Mouse (Mus musculus): ENCODE measurements at regions not wholly inside any gene's neighbourhood (a gene's known extent, or its start where the extent isn't known, plus 50 kb on each side); places are given as distances from the start of the nearest gene placed in this dataset.
"Not testable (repeated sequence)": the region's sequence is repeated elsewhere in the genome, so short reads cannot be mapped to it uniquely, and the experiment has no call there.

DNA sequence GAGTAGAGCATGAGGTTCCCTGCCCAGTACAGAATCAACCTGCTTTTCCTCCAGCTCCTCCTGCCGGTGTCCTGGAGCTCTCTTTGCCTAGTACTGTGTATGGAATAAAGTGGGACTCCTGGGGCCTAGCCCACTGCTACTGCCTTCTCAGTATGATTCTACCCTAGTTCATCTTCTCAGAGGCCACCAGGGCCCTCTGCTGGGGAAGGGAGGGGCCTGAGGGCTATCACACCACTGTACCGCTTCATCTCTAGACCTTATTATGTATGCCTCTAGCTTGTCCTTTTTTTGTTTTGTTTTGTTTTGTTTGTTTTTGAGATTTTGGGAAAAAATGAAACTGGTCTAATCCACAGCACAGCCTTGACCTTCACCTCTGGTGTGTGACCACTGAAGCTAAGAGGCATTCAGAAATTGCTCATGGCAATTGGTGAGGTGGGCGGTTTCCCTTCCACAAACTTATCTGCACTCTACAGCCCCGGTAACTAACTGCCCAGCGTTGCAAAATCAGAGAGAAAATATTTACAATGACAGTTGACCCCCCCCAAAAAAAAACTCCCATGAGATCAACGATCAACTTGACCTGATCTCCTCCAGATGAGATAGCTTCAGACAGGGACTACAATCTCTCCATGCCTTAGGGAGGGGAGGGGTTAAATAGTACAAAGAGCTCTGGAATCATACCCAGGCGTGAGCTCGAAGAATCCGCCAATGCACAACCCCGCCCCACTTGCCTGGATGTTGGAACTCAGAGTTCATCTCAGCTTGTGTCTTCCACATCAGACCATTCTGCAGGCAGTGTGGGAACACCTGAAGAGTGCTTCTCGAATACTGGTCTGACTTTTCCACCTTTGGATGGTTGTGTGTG is 168.8 kb downstream of the Tomm20 start:
- DNase-seq (ENCODE audit: low spot score): no peak

GRCm38 (mm10) chr8:126775334-126775733 is 170.3 kb downstream of the Tomm20 start:
- no peak for DNase-seq (ENCODE audit: low spot score)

DNA sequence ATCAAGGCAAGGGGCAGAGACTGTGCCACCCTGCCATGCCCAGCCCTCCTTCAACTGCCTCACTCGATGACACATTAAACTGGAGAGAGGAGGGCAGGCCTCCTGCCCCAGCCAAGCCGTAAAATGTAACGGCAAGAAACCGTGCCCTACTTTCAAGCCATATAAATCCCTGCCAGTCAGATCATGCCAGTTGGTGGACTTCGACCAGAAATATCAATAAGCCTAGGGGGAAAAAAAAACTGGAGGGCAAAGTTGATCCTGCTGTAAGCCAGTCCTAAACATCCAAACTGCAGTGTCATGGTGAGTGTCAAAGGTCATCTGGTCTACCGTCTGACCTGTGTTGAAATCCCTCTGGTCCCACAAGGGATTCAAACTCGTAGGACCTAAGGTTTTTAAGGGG is 170.8 kb downstream of the Tomm20 start:
- no peak for DNase-seq (ENCODE audit: low spot score)

GRCm38 (mm10) chr8:126772748-126773147 is 172.9 kb downstream of the Tomm20 start:
- no peak for DNase-seq (ENCODE audit: low spot score)

- no peak for DNase-seq (ENCODE audit: low spot score)
These were observed 173.4 kb downstream of the Tomm20 start for GRCm38 (mm10) chr8:126772194-126772593.

DNA sequence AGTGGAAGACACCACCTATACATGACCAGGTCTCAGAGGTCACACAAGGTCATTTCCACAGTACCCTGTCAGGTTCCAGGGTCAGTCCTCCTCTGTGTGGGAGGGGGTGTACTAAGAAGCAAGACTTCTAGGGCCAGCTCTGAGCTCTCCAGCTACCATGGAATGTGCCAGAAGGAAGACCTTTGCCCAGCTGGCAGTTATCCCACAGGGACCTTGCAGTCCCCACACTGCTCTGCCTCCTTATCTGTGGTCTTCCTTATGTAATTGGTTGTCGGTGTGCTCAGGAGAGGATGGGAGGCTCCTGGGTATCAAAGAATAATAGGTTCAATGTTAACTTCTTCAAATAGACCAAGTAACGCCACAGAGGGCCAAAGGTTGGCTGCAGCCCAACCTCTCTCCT is 175.3 kb downstream of the Tomm20 start:
- DNase-seq (ENCODE audit: low spot score): not testable (repeated sequence)

GRCm38 (mm10) chr8:126768142-126768541 is 174.4 kb upstream of the Irf2bp2 start:
- no peak for DNase-seq (ENCODE audit: low spot score)

DNA sequence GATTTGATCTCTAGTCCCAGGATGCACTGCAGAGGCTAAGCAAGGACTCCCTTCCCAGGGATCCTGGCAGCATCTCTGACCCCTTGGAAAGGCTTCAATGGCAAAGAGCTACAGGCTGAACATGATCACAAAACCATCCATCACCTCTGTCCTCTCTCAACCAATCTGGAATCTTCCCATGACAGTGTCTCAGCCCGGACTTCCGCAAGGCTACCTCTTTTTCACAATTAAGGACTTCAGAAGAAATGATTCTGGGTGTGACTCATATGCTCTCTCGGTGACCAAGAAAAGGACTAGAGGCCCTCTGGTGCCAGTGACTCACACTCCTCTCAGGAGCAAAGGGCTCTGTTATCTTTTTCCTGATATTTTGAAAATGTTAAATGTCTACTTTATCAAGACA is 173.6 kb upstream of the Irf2bp2 start:
- DNase-seq (ENCODE audit: low spot score): peak; percentile 15

- no peak for DNase-seq (ENCODE audit: low spot score)
These were observed 172.0 kb upstream of the Irf2bp2 start for GRCm38 (mm10) chr8:126765693-126766238.

GRCm38 (mm10) chr8:126763600-126763999 is 169.8 kb upstream of the Irf2bp2 start:
- no peak for DNase-seq (ENCODE audit: low spot score)

GRCm38 (mm10) chr8:126759711-126760110 is 165.9 kb upstream of the Irf2bp2 start:
- no peak for DNase-seq (ENCODE audit: low spot score)

DNA sequence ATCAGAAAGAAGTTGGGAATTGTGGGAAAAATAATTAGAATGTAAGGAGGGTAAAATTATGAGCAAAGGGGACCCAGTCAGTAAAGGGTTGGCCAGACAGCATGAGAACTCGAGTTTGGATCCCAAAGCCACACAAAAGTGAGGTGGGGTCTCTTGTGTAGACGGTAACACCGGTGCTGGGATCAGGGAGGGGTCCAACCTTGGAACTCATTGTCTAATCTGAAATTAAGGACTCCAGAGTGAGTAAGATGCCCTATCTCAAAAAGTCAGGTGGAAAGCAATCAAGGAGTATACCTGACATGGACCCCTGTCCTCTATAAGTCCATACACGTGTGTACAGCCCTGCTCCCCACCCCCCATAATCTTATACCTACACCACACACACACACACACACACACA is 165.2 kb upstream of the Irf2bp2 start:
- DNase-seq (ENCODE audit: low spot score): no peak

DNA sequence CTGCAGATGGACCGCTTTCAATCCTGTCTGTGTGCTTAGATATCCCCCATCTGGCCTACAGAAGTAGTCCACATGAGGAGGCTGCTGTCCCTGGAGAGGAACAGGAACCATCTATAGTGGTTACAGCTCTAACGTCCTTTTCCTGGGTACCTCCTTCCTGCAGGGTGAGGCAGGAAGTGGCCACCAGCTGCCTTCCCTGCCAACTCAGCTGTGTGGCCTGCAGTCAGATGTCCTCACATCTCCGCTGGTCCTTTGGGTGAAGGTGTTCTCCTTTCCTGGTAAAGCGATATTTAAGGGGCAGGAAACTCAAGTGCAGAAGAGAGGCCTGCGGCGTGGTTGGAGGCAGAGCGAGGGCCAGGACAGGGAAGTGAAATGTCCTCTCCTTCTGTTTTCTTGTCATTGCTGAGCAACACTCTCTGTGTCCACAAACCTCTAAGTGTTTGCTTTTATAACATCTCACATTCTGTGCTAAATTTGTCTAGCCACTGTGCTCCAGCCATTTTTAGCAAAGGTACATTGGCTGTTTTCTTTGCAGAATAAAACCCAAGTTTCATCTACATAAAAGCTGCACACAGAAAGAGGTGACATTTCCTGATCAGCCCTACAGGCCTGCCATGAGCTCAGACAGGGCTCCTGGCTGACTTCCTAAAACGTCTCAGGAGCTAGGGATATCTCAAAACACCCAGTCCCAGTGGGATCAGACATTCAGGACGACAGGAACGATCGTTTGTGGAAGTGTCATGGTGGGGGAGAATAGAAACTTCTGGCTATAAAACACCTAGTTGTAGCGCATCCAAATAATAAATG is 164.4 kb upstream of the Irf2bp2 start:
- no peak for DNase-seq (ENCODE audit: low spot score)

- no peak for DNase-seq (ENCODE audit: low spot score)
These were observed 162.7 kb upstream of the Irf2bp2 start for GRCm38 (mm10) chr8:126756300-126757097.

GRCm38 (mm10) chr8:126755669-126756068 is 161.9 kb upstream of the Irf2bp2 start:
- DNase-seq (ENCODE audit: low spot score): no peak

GRCm38 (mm10) chr8:126754361-126754809 is 160.6 kb upstream of the Irf2bp2 start:
- DNase-seq (ENCODE audit: low spot score): no peak

GRCm38 (mm10) chr8:126753059-126753855 is 159.5 kb upstream of the Irf2bp2 start:
- DNase-seq (ENCODE audit: low spot score): no peak

- DNase-seq (ENCODE audit: low spot score): no peak
These were observed 157.8 kb upstream of the Irf2bp2 start for GRCm38 (mm10) chr8:126751416-126752140.

DNA sequence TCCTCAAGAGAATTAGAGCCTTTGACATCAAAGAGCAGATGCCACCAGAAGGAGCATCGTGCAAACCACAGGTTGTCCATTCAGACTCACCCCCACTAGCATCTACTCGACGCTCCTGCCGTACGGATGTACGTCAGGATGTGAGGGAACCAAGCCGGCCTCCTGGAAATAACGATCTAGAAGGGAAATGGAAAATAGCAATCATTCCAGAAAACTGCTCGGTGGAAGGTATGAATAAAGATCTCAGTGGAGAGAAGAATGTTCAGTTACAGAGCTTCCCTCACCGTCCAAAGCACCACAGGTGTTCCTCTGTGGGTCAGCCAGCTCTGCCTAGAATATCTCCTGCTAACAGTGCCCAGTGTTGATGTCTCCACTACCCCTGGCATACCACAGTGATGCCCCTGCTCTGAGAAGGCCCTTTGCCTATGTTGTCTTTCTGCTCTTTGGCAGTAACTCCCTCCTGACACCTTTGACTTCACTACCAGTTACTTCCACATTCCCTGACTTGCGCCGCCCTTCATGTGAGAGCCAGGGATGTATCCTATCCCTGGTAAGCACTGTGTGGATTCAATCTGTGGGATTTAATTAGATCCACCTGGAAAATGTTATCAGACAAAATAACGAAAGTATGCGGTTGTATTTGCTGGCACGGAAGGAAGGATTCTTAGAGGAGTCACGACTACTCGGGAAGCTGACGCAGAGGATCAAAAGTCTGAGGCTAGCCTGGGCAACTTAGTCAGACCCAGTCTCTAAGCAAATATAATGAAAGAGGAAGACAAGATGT is 152.4 kb upstream of the Irf2bp2 start:
- DNase-seq (ENCODE audit: low spot score): no peak

All from urinary bladder, postnatal 14 days (tissue).